Mouse (Mus musculus): ENCODE data around the gene Acad12. TPM values are rescaled to one million over a fixed set of nuclear protein-coding genes. Genes with fewer than 3 reads are reported as not detected.

The Acad12 gene
- polyA plus RNA-seq, 1 experiment from 2014 or later: 2.0 TPM

GRCm38 (mm10) chr5:121601547-121602299 is 17.0 kb downstream of the Acad12 start:
- no peaks in the 10 kb centered on the region for H3K9me3 ChIP-seq (ENCODE audit: control insufficient read depth, low read length)
- no peak overlapping the region for H3K4me3 ChIP-seq (ENCODE audit: low read depth, low read length)
- peak overlapping the region; percentile 33; the same call in 1 of the 2 replicates for H3K27ac ChIP-seq (replicated peaks; ENCODE audit: low read depth, low read length)
- H3K9ac ChIP-seq (ENCODE audit: low read depth, low read length): peak overlapping the region; percentile 30; the same call in 1 of the 2 replicates
- peak; percentile 91 for DNase-seq (ENCODE audit: low spot score)
- H3K27me3 ChIP-seq (replicated peaks; ENCODE audit: control insufficient read depth, insufficient read depth, low read length): no peaks in the 10 kb centered on the region
- H3K4me1 ChIP-seq (ENCODE audit: control insufficient read depth, insufficient read depth, low read length): peaks cover 4% of the 10 kb centered on the region; the same call in 1 of the 2 replicates
- no peaks in the 10 kb centered on the region for H3K36me3 ChIP-seq (ENCODE audit: control insufficient read depth, insufficient read depth, low read length)
- WGBS: 29% methylated on average over 9 of the region's 9 CpGs
- 0 out of 2 replicates have a peak, but pooled peaks have one; percentile 67 for ATAC-seq (ENCODE audit: low read depth)
- H3K4me2 ChIP-seq (ENCODE audit: low read depth, low read length): no peak overlapping the region

- H3K9me3 ChIP-seq (ENCODE audit: control insufficient read depth, low read length): no peaks in the 10 kb centered on the region
- H3K4me3 ChIP-seq (ENCODE audit: low read depth, low read length): no peak overlapping the region
- WGBS: 55% methylated on average over 13 of the region's 13 CpGs
- ATAC-seq (ENCODE audit: low read depth): no peak
- no peak overlapping the region for H3K4me2 ChIP-seq (ENCODE audit: low read depth, low read length)
- no peak overlapping the region for H3K27ac ChIP-seq (replicated peaks; ENCODE audit: low read depth, low read length)
- H3K4me1 ChIP-seq (ENCODE audit: control insufficient read depth, insufficient read depth, low read length): peaks cover 8% of the 10 kb centered on the region; the same call in 1 of the 2 replicates
- H3K36me3 ChIP-seq (ENCODE audit: control insufficient read depth, insufficient read depth, low read length): no peaks in the 10 kb centered on the region
- H3K27me3 ChIP-seq (replicated peaks; ENCODE audit: control insufficient read depth, insufficient read depth, low read length): no peaks in the 10 kb centered on the region
- no peak overlapping the region for H3K9ac ChIP-seq (ENCODE audit: low read depth, low read length)
- peak; percentile 45 for DNase-seq (ENCODE audit: low spot score)
These were observed 19.7 kb downstream of the Acad12 start for GRCm38 (mm10) chr5:121598871-121599610.

- Histone ChIP-seq H3K4me1 (ENCODE audit: control insufficient read depth, insufficient read depth, low read length) (peaks cover 12% of the 10 kb centered on the region; the same call in 1 of the 2 replicates), H3K36me3 (ENCODE audit: control insufficient read depth, insufficient read depth, low read length) (no peaks in the 10 kb centered on the region), H3K4me3 (ENCODE audit: low read depth, low read length) (no peak overlapping the region), H3K4me2 (ENCODE audit: low read depth, low read length) (no peak overlapping the region), H3K9me3 (ENCODE audit: control insufficient read depth, low read length) (no peaks in the 10 kb centered on the region), H3K27ac (replicated peaks; ENCODE audit: low read depth, low read length) (no peak overlapping the region), H3K9ac (ENCODE audit: low read depth, low read length) (no peak overlapping the region), H3K27me3 (replicated peaks; ENCODE audit: control insufficient read depth, insufficient read depth, low read length) (no peaks in the 10 kb centered on the region)
- ATAC-seq (ENCODE audit: low read depth): no peak
- WGBS: 82% methylated on average over 7 of the region's 7 CpGs
- no peak for DNase-seq (ENCODE audit: low spot score)
These were observed 20.7 kb downstream of the Acad12 start for GRCm38 (mm10) chr5:121597991-121598537.

- WGBS: 66% methylated on average over 4 of the region's 4 CpGs
- Histone ChIP-seq H3K4me1 (ENCODE audit: control insufficient read depth, insufficient read depth, low read length) (peaks cover 12% of the 10 kb centered on the region; the same call in 1 of the 2 replicates), H3K27me3 (replicated peaks; ENCODE audit: control insufficient read depth, insufficient read depth, low read length) (no peaks in the 10 kb centered on the region), H3K4me2 (ENCODE audit: low read depth, low read length) (no peak overlapping the region), H3K9ac (ENCODE audit: low read depth, low read length) (no peak overlapping the region), H3K36me3 (ENCODE audit: control insufficient read depth, insufficient read depth, low read length) (no peaks in the 10 kb centered on the region), H3K27ac (replicated peaks; ENCODE audit: low read depth, low read length) (no peak overlapping the region), H3K4me3 (ENCODE audit: low read depth, low read length) (no peak overlapping the region), H3K9me3 (ENCODE audit: control insufficient read depth, low read length) (no peaks in the 10 kb centered on the region)
- DNase-seq (ENCODE audit: low spot score): no peak
- ATAC-seq (ENCODE audit: low read depth): no peak
These were observed 21.4 kb downstream of the Acad12 start for GRCm38 (mm10) chr5:121597332-121597731.

- Histone ChIP-seq H3K4me3 (ENCODE audit: low read depth, low read length) (no peak overlapping the region), H3K9ac (ENCODE audit: low read depth, low read length) (no peak overlapping the region), H3K4me1 (ENCODE audit: control insufficient read depth, insufficient read depth, low read length) (0 out of 2 replicates have a peak, but pooled peaks cover 8% of the 10 kb centered on the region), H3K9me3 (ENCODE audit: control insufficient read depth, low read length) (no peaks in the 10 kb centered on the region), H3K27ac (replicated peaks; ENCODE audit: low read depth, low read length) (no peak overlapping the region), H3K27me3 (replicated peaks; ENCODE audit: control insufficient read depth, insufficient read depth, low read length) (no peaks in the 10 kb centered on the region), H3K36me3 (ENCODE audit: control insufficient read depth, insufficient read depth, low read length) (no peaks in the 10 kb centered on the region), H3K4me2 (ENCODE audit: low read depth, low read length) (no peak overlapping the region)
- DNase-seq (ENCODE audit: low spot score) (no peak), ATAC-seq (ENCODE audit: low read depth) (no peak)
- WGBS: 73% methylated on average over 6 of the region's 6 CpGs
These were observed 22.5 kb downstream of the Acad12 start for GRCm38 (mm10) chr5:121596226-121596625.

GRCm38 (mm10) chr5:121595758-121596157 is 23.0 kb downstream of the Acad12 start:
- Histone ChIP-seq H3K27ac (replicated peaks; ENCODE audit: low read depth, low read length) (no peak overlapping the region), H3K4me2 (ENCODE audit: low read depth, low read length) (no peak overlapping the region), H3K36me3 (ENCODE audit: control insufficient read depth, insufficient read depth, low read length) (no peaks in the 10 kb centered on the region), H3K9ac (ENCODE audit: low read depth, low read length) (no peak overlapping the region), H3K27me3 (replicated peaks; ENCODE audit: control insufficient read depth, insufficient read depth, low read length) (no peaks in the 10 kb centered on the region), H3K9me3 (ENCODE audit: control insufficient read depth, low read length) (no peaks in the 10 kb centered on the region), H3K4me1 (ENCODE audit: control insufficient read depth, insufficient read depth, low read length) (0 out of 2 replicates have a peak, but pooled peaks cover 8% of the 10 kb centered on the region), H3K4me3 (ENCODE audit: low read depth, low read length) (no peak overlapping the region)
- 82% methylated on average over 6 of the region's 6 CpGs for WGBS
- no peak for ATAC-seq (ENCODE audit: low read depth)
- DNase-seq (ENCODE audit: low spot score): no peak

GRCm38 (mm10) chr5:121594714-121595313 is 23.9 kb downstream of the Acad12 start:
- Histone ChIP-seq H3K4me3 (ENCODE audit: low read depth, low read length) (no peak overlapping the region), H3K36me3 (ENCODE audit: control insufficient read depth, insufficient read depth, low read length) (no peaks in the 10 kb centered on the region), H3K27me3 (replicated peaks; ENCODE audit: control insufficient read depth, insufficient read depth, low read length) (no peaks in the 10 kb centered on the region), H3K4me1 (ENCODE audit: control insufficient read depth, insufficient read depth, low read length) (0 out of 2 replicates have a peak, but pooled peaks cover 8% of the 10 kb centered on the region), H3K9ac (ENCODE audit: low read depth, low read length) (no peak overlapping the region; the same call in 1 of the 2 replicates), H3K4me2 (ENCODE audit: low read depth, low read length) (peak overlapping the region; percentile 70; the same call in 1 of the 2 replicates), H3K27ac (replicated peaks; ENCODE audit: low read depth, low read length) (no peak overlapping the region), H3K9me3 (ENCODE audit: control insufficient read depth, low read length) (no peaks in the 10 kb centered on the region)
- 79% methylated on average over 6 of the region's 6 CpGs for WGBS
- no peak for ATAC-seq (ENCODE audit: low read depth)
- no peak for DNase-seq (ENCODE audit: low spot score)

Data from embryonic facial prominence, embryonic 14.5 days (tissue).